Mouse (Mus musculus): ENCODE data around the gene Gpr21.
"Not testable (repeated sequence)": the region's sequence is repeated elsewhere in the genome, so short reads cannot be mapped to it uniquely, and the experiment has no call there.

The Gpr21 gene

DNA sequence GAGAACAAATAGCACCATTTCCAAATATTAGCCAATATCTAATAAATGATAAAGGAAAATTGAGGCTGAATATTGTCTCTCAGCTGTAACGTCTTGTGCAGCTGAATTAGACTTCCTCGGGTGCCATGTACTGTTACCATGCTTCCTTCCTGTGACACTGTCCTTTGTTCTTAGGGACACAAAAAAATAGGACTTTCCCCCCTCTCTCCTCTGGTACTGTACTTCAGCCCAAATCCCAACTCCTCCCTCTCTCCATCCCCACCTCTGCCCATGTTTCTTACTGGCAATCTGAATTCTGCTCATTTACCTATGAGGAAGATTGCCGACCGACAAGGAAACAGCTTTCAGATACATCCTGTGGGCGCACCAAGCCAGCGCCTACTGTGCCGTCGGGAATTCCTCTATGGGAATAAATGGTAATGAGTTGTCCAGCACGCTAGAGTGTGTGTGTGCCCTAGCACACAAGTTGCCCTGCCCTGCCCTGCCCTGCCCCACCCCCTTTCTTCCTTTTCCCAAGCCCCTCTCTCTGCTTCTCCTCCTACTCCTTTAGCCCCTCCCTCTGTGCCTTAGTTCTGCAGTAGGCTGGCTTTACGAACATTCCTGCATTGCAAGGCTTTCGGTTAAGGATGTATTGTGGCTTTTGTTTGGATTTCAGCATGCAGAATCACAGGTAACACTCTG lies at the start of gene Gpr21:
Gpr21 (plus strand) TSS at position 303 of the 681 bp plus-strand sequence.
- CTCF ChIA-PET: interaction anchor here (0.6 kb wide), 1 partner anchor 283 kb away, joined by 3 read pairs; no protein-coding TSS in a partner anchor

DNA sequence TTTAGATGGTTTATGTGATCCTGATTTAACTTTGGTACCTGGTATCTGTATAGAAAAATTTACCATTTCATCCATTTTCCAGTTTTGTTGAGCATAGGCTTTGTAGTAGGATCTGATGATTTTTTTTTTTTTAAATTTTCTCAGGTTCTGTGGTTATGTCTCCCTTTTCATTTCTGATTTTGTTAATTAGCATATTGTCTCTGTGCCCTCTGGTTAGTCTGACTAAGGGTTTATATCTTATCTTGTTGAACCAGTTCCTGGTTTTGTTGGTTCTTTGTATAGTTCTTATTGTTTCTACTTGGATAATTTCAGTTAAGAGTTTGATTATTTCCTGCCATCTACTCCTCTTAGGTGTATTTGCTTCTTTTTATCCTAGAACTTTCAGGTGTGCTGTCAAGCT lies 36.6 kb upstream of the Gpr21 start:
- CTCF ChIA-PET: no interaction called here

DNA sequence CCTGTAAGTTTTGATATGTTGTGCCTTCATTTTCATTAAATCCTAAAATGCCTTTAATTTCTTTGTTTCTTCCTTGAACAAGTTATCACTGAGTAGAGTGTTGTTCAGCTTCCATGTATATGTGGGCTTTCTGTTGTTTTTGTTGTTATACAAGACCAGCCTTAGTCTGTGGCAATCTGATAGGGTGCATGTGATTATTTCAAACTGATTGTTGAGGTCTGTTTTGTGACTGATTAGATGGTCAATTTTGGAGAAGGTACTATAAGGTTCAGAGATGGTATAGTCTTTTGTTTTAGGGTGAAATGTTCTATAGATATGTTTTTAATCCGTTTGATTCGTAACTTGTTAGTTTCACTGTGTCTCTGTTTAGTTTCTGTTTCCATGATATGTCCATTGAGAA lies 36.1 kb upstream of the Gpr21 start:
- CTCF ChIA-PET: no interaction called here

DNA sequence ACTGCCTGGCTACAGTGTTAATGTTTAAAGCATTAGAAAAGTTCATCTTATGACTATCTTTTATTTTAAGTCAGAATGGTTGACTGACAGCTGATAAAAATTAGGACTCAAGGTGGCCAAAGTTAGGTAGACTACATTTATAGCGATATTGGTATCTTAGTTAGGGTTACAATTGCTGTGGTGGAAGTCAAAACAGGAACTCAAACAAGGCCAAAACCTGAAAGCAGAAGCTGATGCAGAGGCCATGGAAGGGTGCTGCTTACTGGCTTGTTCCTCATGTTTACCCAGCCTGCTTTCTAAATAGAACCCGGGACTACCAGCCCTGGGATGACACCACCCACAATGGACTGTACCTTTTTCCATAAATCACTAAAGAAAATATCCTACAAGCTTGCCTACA lies 32.0 kb upstream of the Gpr21 start:
- CTCF ChIA-PET: interaction anchor here (0.7 kb wide), 3 partner anchors 100 to 527 kb away, joined by 3 to 4 read pairs (median 4); no protein-coding TSS in a partner anchor

DNA sequence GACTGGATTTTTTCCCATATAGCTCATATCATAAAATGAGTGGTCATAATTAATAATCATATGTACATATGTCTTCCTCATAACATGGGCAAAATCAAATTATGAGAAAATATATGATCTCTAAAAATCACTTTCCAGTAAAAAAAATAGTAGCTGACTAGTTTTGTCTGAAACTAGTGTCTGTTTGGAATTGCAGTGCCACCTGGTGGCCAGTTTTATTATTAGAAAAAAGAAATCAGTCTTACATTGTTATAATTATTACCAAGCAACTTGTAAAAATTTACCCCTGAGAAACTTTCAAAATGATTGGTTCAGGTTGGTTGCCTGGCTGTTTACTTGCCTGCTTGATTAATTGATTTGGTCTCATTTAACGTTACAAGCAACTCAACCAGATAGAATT lies 30.8 kb upstream of the Gpr21 start:
- CTCF ChIA-PET: no interaction called here

DNA sequence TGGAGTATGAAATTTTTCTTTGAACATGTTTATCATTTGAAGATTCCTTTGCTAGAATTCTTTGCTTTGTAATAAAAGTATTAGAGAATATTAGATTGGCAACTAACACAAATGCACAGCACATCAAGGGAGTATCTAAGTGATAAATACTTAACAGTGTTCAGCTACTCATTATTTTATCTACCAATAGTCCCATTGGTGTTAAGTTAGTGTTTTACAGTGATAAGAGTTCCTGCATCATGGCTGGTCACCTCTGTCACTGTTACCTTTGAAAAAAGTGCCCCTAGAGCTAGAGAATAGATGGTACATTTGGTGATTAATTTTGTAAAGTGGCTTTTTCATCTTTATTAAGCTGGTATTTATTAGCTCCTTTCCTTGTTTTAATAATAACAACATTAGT lies 29.7 kb upstream of the Gpr21 start:
- CTCF ChIA-PET: no interaction called here

DNA sequence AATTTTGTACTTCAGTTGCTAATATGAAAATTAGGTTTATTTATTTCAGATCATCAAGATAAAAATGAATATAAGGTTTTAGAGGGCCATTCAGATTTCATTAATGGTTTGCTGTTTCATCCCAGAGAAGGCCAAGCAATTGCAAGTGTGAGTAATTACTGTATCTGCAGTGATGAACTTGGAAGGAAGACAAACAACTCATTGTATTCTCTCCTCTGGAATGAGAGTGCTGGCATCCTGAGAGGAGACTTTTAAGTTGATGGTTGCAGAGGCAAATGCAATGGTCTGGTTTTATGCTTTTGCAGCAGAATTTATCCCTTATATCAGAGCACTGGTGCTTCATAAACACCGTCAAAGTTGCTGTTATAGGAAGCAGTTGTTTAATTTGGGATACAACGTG lies 27.2 kb upstream of the Gpr21 start:
- CTCF ChIA-PET: no interaction called here

DNA sequence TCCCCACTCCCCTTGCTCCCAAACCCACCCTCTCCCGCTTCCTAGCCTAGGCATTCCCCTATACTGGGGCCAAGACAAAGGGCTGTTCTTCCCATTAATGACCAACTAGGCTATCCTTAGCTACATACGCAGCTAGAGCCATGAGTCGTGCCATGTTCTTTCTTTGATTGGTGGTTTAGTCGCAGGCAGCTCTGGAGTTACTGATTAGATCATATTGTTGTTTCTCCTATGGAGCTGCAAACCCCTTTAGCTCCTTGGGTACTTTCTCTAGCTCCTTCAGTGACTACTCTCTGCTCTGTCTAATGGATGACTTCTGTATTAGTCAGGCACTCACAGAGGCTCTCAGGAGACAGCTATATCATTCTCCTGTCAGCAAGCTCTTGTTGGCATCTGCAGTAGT lies 18.8 kb upstream of the Gpr21 start:
- CTCF ChIA-PET: no interaction called here

DNA sequence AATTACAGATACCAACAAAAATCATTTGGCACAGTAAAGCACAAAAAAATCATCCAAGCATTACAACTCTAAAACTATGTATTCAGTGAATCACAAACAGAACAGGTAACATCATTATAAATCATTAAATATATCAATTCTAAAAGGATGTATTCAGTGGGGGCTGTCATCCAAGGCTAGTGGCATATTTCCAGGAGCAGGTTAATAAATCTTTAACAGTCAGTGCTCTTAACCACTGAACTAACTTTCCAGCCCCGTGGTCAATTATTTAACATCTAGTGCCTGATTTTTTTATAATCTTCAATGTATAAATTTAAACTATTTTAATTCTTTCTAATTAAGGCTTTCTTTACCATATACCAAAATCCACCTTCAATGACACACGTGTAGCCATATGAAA lies 10.3 kb upstream of the Gpr21 start:
- CTCF ChIA-PET: not testable (repeated sequence)

DNA sequence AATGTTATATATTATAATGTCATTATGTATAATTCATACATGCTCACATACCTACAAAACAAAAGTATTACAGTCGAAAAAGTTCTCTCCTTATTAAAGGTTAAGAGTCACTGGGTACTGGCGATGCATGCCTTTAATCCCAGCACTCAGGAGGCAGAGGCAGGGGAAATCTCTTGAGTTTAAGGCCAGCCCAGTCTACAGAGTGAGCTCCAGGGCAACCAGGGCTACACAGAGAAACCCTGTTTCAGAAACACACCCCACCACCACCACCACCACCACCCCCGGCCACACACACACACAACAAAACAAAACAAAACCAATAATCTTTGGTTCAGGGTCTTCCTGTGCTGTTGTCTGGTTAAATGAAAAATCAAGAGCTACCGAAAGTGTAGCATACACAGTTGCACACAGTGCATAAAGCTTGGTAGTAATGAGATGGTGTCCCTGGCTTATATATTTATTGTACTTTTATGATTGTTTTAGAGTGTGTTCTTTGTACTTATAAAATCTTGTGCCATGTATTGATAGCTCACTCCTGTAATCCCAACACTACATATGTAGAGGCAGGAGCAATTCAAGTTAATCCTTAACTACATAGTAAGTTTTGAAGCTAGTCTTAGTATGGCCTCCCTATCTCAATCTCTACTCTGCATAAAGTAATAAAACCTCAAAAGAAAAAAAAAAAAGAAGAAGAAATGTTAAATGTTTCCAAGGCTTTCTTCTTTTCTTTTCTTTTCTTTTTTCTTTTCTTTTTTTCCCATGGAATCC lies 4.8 kb upstream of the Gpr21 start:
- CTCF ChIA-PET: interaction anchor here (0.7 kb wide), 1 partner anchor 65 kb away, joined by 12 read pairs; no protein-coding TSS in a partner anchor

DNA sequence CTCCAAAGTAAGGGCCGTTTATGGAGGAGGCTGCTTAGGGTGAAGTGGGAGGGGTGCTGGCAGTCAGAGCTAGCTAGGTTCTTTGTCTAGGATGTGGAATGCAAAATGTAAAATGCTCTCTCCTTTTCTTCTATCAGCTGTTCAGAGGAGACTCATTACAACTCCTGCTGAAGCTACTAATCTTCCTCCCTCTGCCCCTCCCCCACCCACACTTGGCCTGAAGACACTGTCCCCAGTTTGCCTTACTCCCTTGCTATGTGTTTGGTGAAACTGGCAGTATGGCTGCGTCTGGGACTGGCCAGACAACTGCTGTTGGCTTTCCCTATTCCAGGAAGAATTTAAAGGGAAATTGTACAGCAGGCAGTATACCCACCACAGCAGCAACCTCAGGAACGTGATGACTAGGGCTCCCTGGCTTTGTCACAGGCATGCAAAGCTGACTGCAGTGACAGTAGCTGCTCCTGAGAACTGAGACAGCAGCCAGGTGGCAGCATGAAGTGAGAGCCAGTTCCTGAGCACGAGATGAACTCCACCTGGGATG lies 860 bp downstream of the Gpr21 start:
- CTCF ChIA-PET: no interaction called here

DNA sequence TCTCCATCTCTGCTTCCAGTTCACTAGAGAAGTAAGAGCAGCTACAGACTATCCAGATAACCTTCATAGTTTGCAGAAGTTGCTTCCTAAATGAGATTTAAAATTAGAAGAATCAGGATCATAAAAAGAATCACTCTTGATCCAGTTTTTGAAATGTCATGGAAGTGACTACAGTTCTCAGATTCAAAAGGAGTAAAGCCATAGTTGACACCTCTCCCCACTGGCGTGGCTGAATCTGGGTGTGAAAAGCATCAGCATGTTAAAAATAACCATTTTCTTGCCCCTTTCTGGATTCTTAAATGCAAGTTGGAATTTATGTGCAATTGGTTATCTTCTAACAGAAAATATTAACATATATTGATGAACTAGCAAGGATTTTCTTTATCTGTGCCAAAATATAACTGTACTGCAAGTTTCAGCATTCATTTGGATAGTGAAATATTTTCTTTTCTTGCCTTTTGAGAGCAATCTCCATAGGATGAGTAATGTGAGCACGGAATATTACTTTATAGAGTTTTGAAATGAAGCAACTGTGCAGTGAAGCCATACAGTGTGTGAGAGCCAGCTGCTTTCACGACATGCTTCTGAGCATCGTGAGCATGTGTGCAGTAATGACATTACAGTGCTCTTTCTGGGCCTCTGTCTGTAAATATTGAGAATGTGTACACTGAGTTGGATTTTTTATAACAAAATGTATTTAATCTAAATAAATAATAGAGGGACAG lies 2.6 kb downstream of the Gpr21 start:
- CTCF ChIA-PET: no interaction called here

DNA sequence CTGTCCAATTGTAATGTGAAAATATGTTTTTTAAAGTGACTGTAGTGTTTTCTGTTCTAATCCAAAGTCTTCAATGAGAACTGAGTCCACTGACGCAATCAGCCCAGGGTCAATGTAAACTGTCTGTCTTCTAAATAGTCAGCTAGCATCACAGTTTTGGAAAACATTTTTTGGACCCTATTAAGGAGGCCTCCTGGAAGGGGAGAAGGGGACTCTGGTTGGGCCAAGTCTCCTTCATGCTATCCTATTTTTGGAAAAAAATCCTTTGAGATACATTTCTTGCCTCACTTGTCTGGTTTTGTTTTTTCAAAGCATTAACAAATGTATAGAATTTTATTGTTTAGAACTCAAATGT lies 3.1 kb downstream of the Gpr21 start:
- CTCF ChIA-PET: no interaction called here

DNA sequence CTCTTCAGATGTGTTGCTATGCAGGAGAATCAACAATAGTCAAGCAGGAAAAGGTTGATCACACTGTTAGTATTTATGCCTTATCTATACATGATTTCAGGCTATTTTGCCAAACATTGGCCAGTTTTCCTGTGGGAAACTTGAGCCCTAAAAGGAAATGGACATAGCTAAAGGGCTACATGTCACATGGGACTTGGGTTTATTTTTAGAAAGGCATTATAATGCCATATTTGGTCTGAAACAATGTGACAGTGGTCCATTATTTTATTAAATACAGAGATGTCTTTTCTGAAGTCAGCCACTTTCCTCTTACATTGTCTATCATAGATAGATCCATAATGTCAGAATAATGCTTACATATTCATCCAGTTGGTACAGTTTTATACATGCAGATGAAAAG lies 11.5 kb downstream of the Gpr21 start:
- CTCF ChIA-PET: no interaction called here

DNA sequence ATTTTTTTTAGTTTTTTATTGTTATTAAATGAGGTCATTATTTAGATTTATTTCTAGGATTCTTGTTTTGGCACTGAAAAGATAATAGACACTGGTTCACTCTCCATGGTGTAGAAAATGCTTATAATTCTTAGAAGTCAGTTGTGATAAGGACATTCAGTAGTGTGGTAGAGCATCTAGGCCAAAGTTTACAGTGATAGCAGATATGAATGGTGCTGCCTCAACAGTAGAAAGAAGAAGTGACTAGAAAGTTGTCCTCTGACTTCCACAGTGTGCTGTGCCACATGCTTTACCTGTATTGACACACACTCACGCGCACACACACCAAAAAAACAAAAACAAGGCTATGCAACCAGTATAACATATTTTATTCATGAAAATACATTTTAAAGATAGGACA lies 13.3 kb downstream of the Gpr21 start:
- CTCF ChIA-PET: interaction anchor here (0.6 kb wide), 1 partner anchor 159 kb away, joined by 20 read pairs; no protein-coding TSS in a partner anchor

DNA sequence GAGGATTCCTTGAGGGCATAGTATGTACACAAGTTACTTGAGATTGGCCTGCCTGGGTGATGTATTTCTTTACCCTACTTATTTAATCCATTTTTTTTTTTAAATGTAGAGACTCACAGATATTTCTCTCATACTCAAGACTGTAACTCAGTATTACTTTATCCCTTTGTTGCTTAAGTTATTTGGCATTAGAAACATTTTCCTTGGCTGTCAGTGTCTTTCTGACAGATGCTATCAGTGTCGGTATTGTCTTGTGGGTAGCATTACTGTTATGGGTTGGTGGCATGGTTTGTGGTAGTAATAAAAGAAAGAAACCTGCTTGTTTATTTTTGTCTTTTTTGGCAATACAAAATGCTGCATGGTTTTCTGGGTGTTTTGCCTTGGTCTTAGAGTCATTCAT lies 14.6 kb downstream of the Gpr21 start:
- CTCF ChIA-PET: interaction anchor here (0.5 kb wide), 1 partner anchor 11 kb away, joined by 3 read pairs; no protein-coding TSS in a partner anchor

DNA sequence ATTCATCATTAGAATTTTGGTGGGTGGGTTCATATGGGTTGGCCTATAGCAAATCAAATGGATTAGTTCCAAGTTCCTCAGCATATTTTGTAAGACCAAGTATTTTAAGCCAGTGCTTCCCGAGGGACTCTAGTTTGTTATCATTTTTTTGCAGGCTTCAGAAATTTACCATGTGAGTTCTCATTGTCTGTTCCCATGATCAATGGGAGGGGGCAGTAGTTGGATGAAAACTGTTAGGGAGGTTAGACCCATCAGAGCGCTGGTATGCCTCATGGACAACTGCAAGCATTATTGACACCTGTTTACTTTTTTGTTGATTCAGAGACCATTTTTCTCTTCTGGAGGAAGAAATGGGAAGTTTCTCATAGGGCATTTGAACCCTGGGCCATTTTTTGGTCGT lies 15.5 kb downstream of the Gpr21 start:
- CTCF ChIA-PET: no interaction called here

DNA sequence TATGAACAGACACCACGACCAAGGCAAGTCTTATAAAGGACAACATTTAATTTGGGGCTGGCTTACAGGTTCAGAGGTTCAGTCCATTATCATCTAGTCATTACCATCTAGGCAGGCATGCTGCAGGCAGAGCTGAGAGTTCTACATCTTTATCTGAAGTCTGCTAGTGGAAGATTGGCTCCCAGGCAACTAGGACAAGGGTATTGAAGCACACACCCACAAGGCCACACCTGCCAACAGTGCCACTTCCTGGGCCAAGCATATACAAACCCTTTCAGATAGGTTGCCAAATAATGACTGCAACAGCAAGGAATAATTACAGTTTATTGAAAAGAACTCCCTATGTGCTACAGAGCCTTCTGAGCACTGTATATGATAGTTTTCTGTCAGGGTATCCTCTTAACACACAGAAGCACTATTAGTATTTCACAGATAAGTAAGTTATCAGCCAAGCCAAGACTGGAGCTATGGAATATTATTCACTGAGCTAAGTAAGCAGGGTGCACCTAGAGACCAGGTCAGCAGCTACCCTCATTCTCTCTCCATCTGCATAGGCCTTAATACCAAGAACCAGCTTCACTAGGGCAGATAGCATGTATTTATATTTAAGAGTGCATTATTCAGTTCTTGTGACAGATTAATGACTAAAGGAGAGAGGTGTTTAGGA lies 33.3 kb downstream of the Gpr21 start:
- CTCF ChIA-PET: no interaction called here

DNA sequence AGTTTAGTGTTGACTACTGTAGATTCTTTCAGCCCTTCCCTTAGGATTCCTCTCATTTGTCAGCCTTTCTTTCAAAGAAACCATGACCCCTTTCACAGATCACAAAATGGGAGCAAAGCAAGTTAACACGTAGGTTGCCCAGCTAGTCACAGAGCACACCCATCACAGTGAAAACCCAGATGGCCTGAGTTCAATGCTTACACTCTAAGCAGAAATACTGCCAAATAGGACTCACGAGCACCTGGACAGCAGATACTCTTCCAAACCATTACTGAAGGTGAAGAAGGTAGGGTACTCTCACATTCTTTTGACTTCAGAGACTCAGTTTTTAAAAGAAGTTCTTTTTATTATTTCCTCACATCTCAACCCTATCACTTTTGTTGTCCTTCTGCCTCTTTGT lies 40.2 kb downstream of the Gpr21 start:
- CTCF ChIA-PET: no interaction called here

DNA sequence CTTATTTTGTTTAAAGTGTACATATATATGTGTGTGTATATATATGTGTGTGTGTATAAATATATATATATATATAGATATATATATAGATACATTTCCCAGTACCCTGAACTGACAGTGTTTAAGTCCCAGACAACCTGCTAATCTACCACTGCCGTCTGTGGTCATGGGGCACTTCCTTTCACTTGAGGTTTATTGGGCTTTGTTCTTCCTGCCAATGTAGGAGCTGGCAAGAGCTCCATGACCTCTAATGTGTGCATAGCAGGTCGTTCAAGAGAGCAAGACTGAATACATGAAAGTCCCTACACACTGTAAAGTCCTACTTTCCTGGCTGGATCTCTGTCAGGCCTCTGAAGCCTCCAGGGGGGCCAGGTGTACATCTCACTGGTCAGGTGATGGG lies 49.4 kb downstream of the Gpr21 start:
- CTCF ChIA-PET: interaction anchor here (0.6 kb wide), 2 partner anchors 11 to 105 kb away, joined by 3 to 4 read pairs; no protein-coding TSS in a partner anchor

DNA sequence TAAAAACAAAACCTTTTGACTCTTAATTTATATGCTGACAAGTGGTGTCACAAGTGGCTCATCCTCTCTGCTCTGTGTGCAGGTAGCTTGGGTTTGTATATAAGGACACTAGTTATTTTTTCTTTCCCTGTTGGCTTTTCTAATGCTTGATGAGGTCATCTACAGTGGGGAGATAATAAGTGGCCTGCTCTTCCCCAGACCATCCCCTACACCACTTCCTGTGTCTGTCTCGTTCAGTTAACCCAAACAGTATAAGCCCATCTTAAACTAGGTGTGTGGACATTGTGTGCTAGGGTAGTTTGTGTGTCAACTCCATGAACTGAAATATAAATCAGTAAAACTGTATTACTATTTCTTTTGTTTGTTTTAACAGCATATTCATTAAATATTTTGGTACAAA lies 49.9 kb downstream of the Gpr21 start:
- CTCF ChIA-PET: no interaction called here

DNA sequence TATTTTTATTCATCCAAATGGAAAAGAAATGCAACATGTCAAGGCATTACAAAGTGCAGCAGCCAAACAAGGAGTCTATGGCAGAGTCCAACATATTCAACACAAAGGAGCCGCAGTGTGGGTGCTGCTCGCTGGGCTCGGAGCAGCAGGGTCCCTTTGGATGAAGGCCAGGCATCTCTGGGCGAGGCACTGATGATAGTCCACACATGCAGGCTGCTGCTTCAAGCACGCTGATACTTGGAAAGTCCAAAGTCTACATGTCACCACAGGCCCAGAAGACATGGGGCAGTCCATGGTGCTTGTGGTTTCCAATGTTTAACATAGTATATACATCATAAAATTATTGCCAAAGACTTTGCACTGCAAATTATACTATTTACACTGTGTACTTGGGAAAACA lies 53.8 kb downstream of the Gpr21 start:
- CTCF ChIA-PET: no interaction called here

Measured in spleen, embryonic (tissue).